Comparison of ENCODE assay signal across 8 mouse cellular contexts in genomic region chr14:45219281-45220089, GRCm38 (mm10). TPM values are rescaled to one million over a fixed set of nuclear protein-coding genes. Genes with fewer than 3 reads are reported as not detected.
DNase-seq lines count a peak whose midpoint lies in the region; ATAC-seq lines count a peak whose summit lies in the region.

Gpr137c (plus strand) TSS chr14:45219717.

- peak within 1 kb of the TSS; percentile 95 for H3K27ac ChIP-seq in hindbrain, embryonic 15.5 days (replicated peaks)

- ATAC-seq in activated CD4-positive, CD25-positive, alpha-beta regulatory T cell, adult 4 months: peak; percentile 89
- peak; percentile 97 for ATAC-seq in common myeloid progenitor, adult 5-6 weeks (replicated peaks; ENCODE audit: low read depth, poor library complexity, severe bottlenecking)
- peak; percentile 99 for ATAC-seq in hindbrain, embryonic 15.5 days (ENCODE audit: low FRiP score, low read depth)

- DNase-seq in gastrocnemius, adult 18-20 months (ENCODE audit: low spot score): peak; percentile 99
- DNase-seq in layer of hippocampus, postnatal 36 days: peak; percentile 97 to 99
- DNase-seq in lung, postnatal 25 days (ENCODE audit: low spot score): peak; percentile 100
- DNase-seq in retina, adult 2 months (ENCODE audit: low read depth, low spot score): peak; percentile 96
- DNase-seq in thymus, postnatal 25 days: peak; percentile 98

- no peaks in the 10 kb centered on the region for H3K36me3 ChIP-seq in hindbrain, embryonic 15.5 days

- no peaks in the 10 kb centered on the region for H3K9me3 ChIP-seq in hindbrain, embryonic 15.5 days

- WGBS in hindbrain, embryonic 15.5 days: under 1% methylated on average over 82 of the region's 86 CpGs

- H3K4me2 ChIP-seq in hindbrain, embryonic 15.5 days: peak within 1 kb of the TSS; percentile 81

- H3K4me1 ChIP-seq in hindbrain, embryonic 15.5 days (replicated peaks): peaks cover 28% of the 10 kb centered on the region

- peak within 1 kb of the TSS; percentile 83 for H3K4me3 ChIP-seq in hindbrain, embryonic 15.5 days

- peak within 1 kb of the TSS; percentile 93 for H3K9ac ChIP-seq in hindbrain, embryonic 15.5 days

- H3K27me3 ChIP-seq in hindbrain, embryonic 15.5 days: no peaks in the 10 kb centered on the region

RNA-seq across cellular contexts. Expression of gene Gpr137c, which starts in this region (rescaled TPM):
- polyA plus RNA-seq in activated CD4-positive, CD25-positive, alpha-beta regulatory T cell, adult 4 months (2017; shearing (Covaris generic)): under 1 TPM; 0.26 to 0.31 TPM
- 0.05 and 0.32 TPM in 2 replicates for total RNA-seq in common myeloid progenitor, adult 5-6 weeks (2017)
- total RNA-seq in gastrocnemius, adult 18-20 months (2021): 1 to 10 TPM; 2.2 to 3.7 TPM
- polyA plus RNA-seq in hindbrain, embryonic 15.5 days (2015; fragmentation: Nextera tagmentation; extraction: Ambion mirVana): 12.8 and 13.7 TPM in 2 replicates
- 10 to 100 TPM; 21.0 to 21.7 TPM for total RNA-seq in layer of hippocampus, postnatal 36 days (2021)

Comparison
In these comparisons a context has a peak if more than half of its experiments do, and no peak if none do; other contexts are left out.
1. Peak in every context shown above with its lines: DNase-seq, ATAC-seq, H3K4me3 ChIP-seq and H3K27ac ChIP-seq.
2. RNA of gene Gpr137c (total RNA-seq): 21.0 to 21.7 TPM in layer of hippocampus, postnatal 36 days; 2.2 to 3.7 TPM in gastrocnemius, adult 18-20 months and 0.05 to 0.32 TPM in common myeloid progenitor, adult 5-6 weeks; every median in the first group is over 4 times any median in the second.
3. RNA of gene Gpr137c (polyA plus RNA-seq): 12.8 to 13.7 TPM in hindbrain, embryonic 15.5 days; 0.26 to 0.31 TPM in activated CD4-positive, CD25-positive, alpha-beta regulatory T cell, adult 4 months; every median in the first group is over 10 times any median in the second.
4. Peak in ATAC-seq in activated CD4-positive, CD25-positive, alpha-beta regulatory T cell, adult 4 months; RNA of the gene not detected or under 1 TPM.
5. Peak in ATAC-seq in common myeloid progenitor, adult 5-6 weeks; RNA of the gene not detected or under 1 TPM.